Mouse (Mus musculus): ENCODE measurements at regions not wholly inside any gene's neighbourhood (a gene's known extent, or its start where the extent isn't known, plus 50 kb on each side); places are given as distances from the start of the nearest gene placed in this dataset.
A peak's percentile ranks its signal among the peaks of the same experiment; 100 is the strongest.

- Histone ChIP-seq H3K27me3 (ENCODE audit: control insufficient read depth, insufficient read depth, low read length) (no peaks in the 10 kb centered on the region), H3K4me3 (ENCODE audit: extremely low read depth, insufficient read depth, insufficient read length) (no peak overlapping the region), H3K27ac (ENCODE audit: insufficient read depth, low read length) (no peak overlapping the region), H3K4me1 (ENCODE audit: control insufficient read depth, insufficient read depth, insufficient read length) (no peaks in the 10 kb centered on the region), H3K36me3 (ENCODE audit: control insufficient read depth, insufficient read depth, low read length) (no peaks in the 10 kb centered on the region)
- TF ChIP-seq CTCF (IDR thresholded peaks at IDR 0.05; ENCODE audit: extremely low read depth, insufficient read depth, insufficient read length, insufficient replicate concordance) (no peak), POLR2A (IDR thresholded peaks at IDR 0.05; ENCODE audit: low read depth, low read length) (no peak)
- no peak for DNase-seq (ENCODE audit: low read depth in 1 of 2, low spot score in 2 of 2)
- 56% methylated on average over 3 of the region's 3 CpGs for WGBS
These were observed 108.7 kb upstream of the Egfl6 start for GRCm38 (mm10) chrX:166694219-166694618.

GRCm38 (mm10) chrX:166688779-166689178 is 103.3 kb upstream of the Egfl6 start:
- H3K27me3 ChIP-seq (ENCODE audit: control insufficient read depth, insufficient read depth, low read length): no peaks in the 10 kb centered on the region
- 77% methylated on average over 3 of the region's 3 CpGs for WGBS
- no peak overlapping the region for H3K27ac ChIP-seq (ENCODE audit: insufficient read depth, low read length)
- no peaks in the 10 kb centered on the region for H3K36me3 ChIP-seq (ENCODE audit: control insufficient read depth, insufficient read depth, low read length)
- H3K4me3 ChIP-seq (ENCODE audit: extremely low read depth, insufficient read depth, insufficient read length): no peak overlapping the region
- TF ChIP-seq POLR2A (IDR thresholded peaks at IDR 0.05; ENCODE audit: low read depth, low read length) (no peak), CTCF (IDR thresholded peaks at IDR 0.05; ENCODE audit: extremely low read depth, insufficient read depth, insufficient read length, insufficient replicate concordance) (no peak)
- peaks cover 2% of the 10 kb centered on the region; the same call in 1 of the 2 replicates for H3K4me1 ChIP-seq (ENCODE audit: control insufficient read depth, insufficient read depth, insufficient read length)
- no peak for DNase-seq (ENCODE audit: low read depth in 1 of 2, low spot score in 2 of 2)

GRCm38 (mm10) chrX:166673404-166673803 is 87.9 kb upstream of the Egfl6 start:
- Histone ChIP-seq H3K27ac (ENCODE audit: insufficient read depth, low read length) (no peak overlapping the region), H3K36me3 (ENCODE audit: control insufficient read depth, insufficient read depth, low read length) (no peaks in the 10 kb centered on the region), H3K27me3 (ENCODE audit: control insufficient read depth, insufficient read depth, low read length) (no peaks in the 10 kb centered on the region), H3K4me1 (ENCODE audit: control insufficient read depth, insufficient read depth, insufficient read length) (no peaks in the 10 kb centered on the region), H3K4me3 (ENCODE audit: extremely low read depth, insufficient read depth, insufficient read length) (no peak overlapping the region)
- DNase-seq (ENCODE audit: low read depth in 1 of 2, low spot score in 2 of 2): no peak
- no peak for TF ChIP-seq CTCF (IDR thresholded peaks at IDR 0.05; ENCODE audit: extremely low read depth, insufficient read depth, insufficient read length, insufficient replicate concordance)
- no peak for TF ChIP-seq POLR2A (IDR thresholded peaks at IDR 0.05; ENCODE audit: low read depth, low read length)
- WGBS: 65% methylated on average over 3 of the region's 3 CpGs

GRCm38 (mm10) chrX:166672617-166673016 is 87.1 kb upstream of the Egfl6 start:
- Histone ChIP-seq H3K36me3 (ENCODE audit: control insufficient read depth, insufficient read depth, low read length) (no peaks in the 10 kb centered on the region), H3K4me3 (ENCODE audit: extremely low read depth, insufficient read depth, insufficient read length) (no peak overlapping the region), H3K27ac (ENCODE audit: insufficient read depth, low read length) (no peak overlapping the region), H3K27me3 (ENCODE audit: control insufficient read depth, insufficient read depth, low read length) (no peaks in the 10 kb centered on the region), H3K4me1 (ENCODE audit: control insufficient read depth, insufficient read depth, insufficient read length) (no peaks in the 10 kb centered on the region)
- DNase-seq (ENCODE audit: low read depth in 1 of 2, low spot score in 2 of 2): no peak
- 100% methylated on average over 1 of the region's 1 CpGs for WGBS
- TF ChIP-seq CTCF (IDR thresholded peaks at IDR 0.05; ENCODE audit: extremely low read depth, insufficient read depth, insufficient read length, insufficient replicate concordance): no peak
- no peak for TF ChIP-seq POLR2A (IDR thresholded peaks at IDR 0.05; ENCODE audit: low read depth, low read length)

- no peak for DNase-seq (ENCODE audit: low read depth in 1 of 2, low spot score in 2 of 2)
- TF ChIP-seq POLR2A (IDR thresholded peaks at IDR 0.05; ENCODE audit: low read depth, low read length) (no peak), CTCF (IDR thresholded peaks at IDR 0.05; ENCODE audit: extremely low read depth, insufficient read depth, insufficient read length, insufficient replicate concordance) (no peak)
- no peaks in the 10 kb centered on the region for H3K4me1 ChIP-seq (ENCODE audit: control insufficient read depth, insufficient read depth, insufficient read length)
- no peaks in the 10 kb centered on the region for H3K36me3 ChIP-seq (ENCODE audit: control insufficient read depth, insufficient read depth, low read length)
- no peak overlapping the region for H3K4me3 ChIP-seq (ENCODE audit: extremely low read depth, insufficient read depth, insufficient read length)
- H3K27me3 ChIP-seq (ENCODE audit: control insufficient read depth, insufficient read depth, low read length): no peaks in the 10 kb centered on the region
- 96% methylated on average over 4 of the region's 4 CpGs for WGBS
- H3K27ac ChIP-seq (ENCODE audit: insufficient read depth, low read length): no peak overlapping the region
These were observed 86.3 kb upstream of the Egfl6 start for GRCm38 (mm10) chrX:166671853-166672252.

- Histone ChIP-seq H3K27ac (ENCODE audit: insufficient read depth, low read length) (no peak overlapping the region), H3K27me3 (ENCODE audit: control insufficient read depth, insufficient read depth, low read length) (no peaks in the 10 kb centered on the region), H3K4me3 (ENCODE audit: extremely low read depth, insufficient read depth, insufficient read length) (no peak overlapping the region), H3K36me3 (ENCODE audit: control insufficient read depth, insufficient read depth, low read length) (no peaks in the 10 kb centered on the region), H3K4me1 (ENCODE audit: control insufficient read depth, insufficient read depth, insufficient read length) (peaks cover 4% of the 10 kb centered on the region; the same call in 1 of the 2 replicates)
- WGBS: 72% methylated on average over 2 of the region's 2 CpGs
- TF ChIP-seq POLR2A (IDR thresholded peaks at IDR 0.05; ENCODE audit: low read depth, low read length) (no peak), CTCF (IDR thresholded peaks at IDR 0.05; ENCODE audit: extremely low read depth, insufficient read depth, insufficient read length, insufficient replicate concordance) (no peak)
- no peak for DNase-seq (ENCODE audit: low read depth in 1 of 2, low spot score in 2 of 2)
These were observed 80.8 kb upstream of the Egfl6 start for GRCm38 (mm10) chrX:166666304-166666703.

- WGBS: 46% methylated on average over 6 of the region's 6 CpGs
- peak overlapping the region; percentile 7; the same call in 1 of the 2 replicates for H3K4me3 ChIP-seq (ENCODE audit: extremely low read depth, insufficient read depth, insufficient read length)
- no peak for TF ChIP-seq CTCF (IDR thresholded peaks at IDR 0.05; ENCODE audit: extremely low read depth, insufficient read depth, insufficient read length, insufficient replicate concordance)
- TF ChIP-seq POLR2A (IDR thresholded peaks at IDR 0.05; ENCODE audit: low read depth, low read length): no peak
- H3K4me1 ChIP-seq (ENCODE audit: control insufficient read depth, insufficient read depth, insufficient read length): peaks cover 6% of the 10 kb centered on the region; the same call in 1 of the 2 replicates
- peak overlapping the region; percentile 70 for H3K27ac ChIP-seq (ENCODE audit: insufficient read depth, low read length)
- no peaks in the 10 kb centered on the region for H3K36me3 ChIP-seq (ENCODE audit: control insufficient read depth, insufficient read depth, low read length)
- DNase-seq (ENCODE audit: low read depth in 1 of 2, low spot score in 2 of 2): peak in 1 of 2 experiments; percentile 3
- no peaks in the 10 kb centered on the region for H3K27me3 ChIP-seq (ENCODE audit: control insufficient read depth, insufficient read depth, low read length)
These were observed 76.3 kb upstream of the Egfl6 start for GRCm38 (mm10) chrX:166661808-166662207.

Measured in spleen, adult 2 months (tissue).